Mouse (Mus musculus) liver, embryonic 15.5 days (tissue): ENCODE measurements around the gene C1qtnf6. TPM values are rescaled to one million over a fixed set of nuclear protein-coding genes. Genes with fewer than 3 reads are reported as not detected.

Experiments used
- ATAC-seq: fragments of 200-750 bp; cut with Nextera tagmentation; 2 replicates; pipeline ENCODE4 v1.8.0; 2017; ENCODE audit warnings: moderate number of reproducible peaks, mild to moderate bottlenecking, moderate library complexity; ENCODE audit not compliant: insufficient read depth
- H3K27ac ChIP-seq: fragments of 300-500 bp; sonication (generic); replicated peaks from 2 replicates; pipeline ENCODE4 v1.5.1; 2015; ENCODE audit warnings: mild to moderate bottlenecking, inconsistent platforms
- H3K27me3 ChIP-seq: fragments of 300-500 bp; sonication (generic); 2 replicates; pipeline ENCODE4 v1.6.1; 2015; ENCODE audit warnings: mild to moderate bottlenecking, inconsistent platforms
- H3K36me3 ChIP-seq: fragments of 300-500 bp; sonication (generic); replicated peaks from 2 replicates; pipeline ENCODE4 v1.6.1; 2015; ENCODE audit warnings: moderate library complexity, mild to moderate bottlenecking, inconsistent platforms
- H3K4me1 ChIP-seq: fragments of 300-500 bp; sonication (generic); replicated peaks from 2 replicates; pipeline ENCODE4 v1.6.1; 2015; ENCODE audit warnings: inconsistent platforms
- H3K4me2 ChIP-seq: fragments of 300-500 bp; sonication (generic); 2 replicates; pipeline ENCODE4 v1.6.1; 2015; ENCODE audit warnings: moderate library complexity, mild to moderate bottlenecking, inconsistent platforms
- H3K4me3 ChIP-seq: fragments of 300-500 bp; sonication (generic); replicated peaks from 2 replicates; pipeline ENCODE4 v1.5.1; 2015; ENCODE audit warnings: mild to moderate bottlenecking, inconsistent platforms
- H3K9ac ChIP-seq: fragments of 300-500 bp; sonication (generic); 2 replicates; pipeline ENCODE4 v1.6.1; 2015; ENCODE audit warnings: moderate library complexity, mild to moderate bottlenecking, inconsistent platforms
- H3K9me3 ChIP-seq: fragments of 300-500 bp; sonication (generic); replicated peaks from 2 replicates; pipeline ENCODE4 v1.6.1; 2016; ENCODE audit warnings: inconsistent platforms
- WGBS: fragments of 180-500 bp; shearing (Covaris S2); methylation state at CpG from one replicate; pipeline ENCODE4 v1.1.7; 2015; ENCODE audit warnings: mixed read lengths; ENCODE audit not compliant: insufficient replicate concordance; 5-methylcytosine and 5-hydroxymethylcytosine counted together
- polyA plus RNA-seq: library from polyadenylated mRNA; unstranded; fragments of >200 nt; fragmentation: Nextera tagmentation; extraction: Ambion mirVana; gene quantifications from 2 replicates; pipeline ENCODE4 v1.2.1, GENCODE M21; 2015

C1qtnf6 gene
- polyA plus RNA-seq, 1 experiment from 2014 or later: 3.8 TPM

DNA sequence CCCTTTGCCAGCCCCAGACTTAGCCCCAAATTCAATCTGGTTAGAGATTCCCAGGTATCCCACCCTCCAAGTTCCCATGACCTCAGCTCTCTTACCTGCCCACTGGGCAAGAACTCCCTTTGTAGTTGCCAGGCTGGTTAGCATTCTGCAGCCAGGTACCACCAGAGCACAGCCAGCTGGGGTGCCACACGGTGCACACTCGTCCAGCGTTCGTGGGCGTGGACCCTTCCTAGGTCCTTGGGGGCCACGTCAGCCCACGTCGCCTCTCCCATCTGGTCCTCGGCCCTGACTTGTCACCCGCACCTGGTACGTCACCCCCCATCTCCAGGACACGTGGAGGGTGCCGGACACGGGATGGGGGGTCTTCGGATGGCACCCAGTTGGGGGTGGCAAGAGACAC, 12.8 kb upstream of the C1qtnf6 start:
- Histone ChIP-seq H3K9me3 (no peaks in the 10 kb centered on the region), H3K27me3 (peaks cover 30% of the 10 kb centered on the region), H3K4me2 (no peak overlapping the region), H3K36me3 (no peaks in the 10 kb centered on the region), H3K27ac (no peak overlapping the region), H3K9ac (no peak overlapping the region), H3K4me3 (no peak overlapping the region), H3K4me1 (peaks cover 12% of the 10 kb centered on the region; the same call in 1 of the 2 replicates)
- ATAC-seq: no peak
- 64% methylated on average over 15 of the region's 15 CpGs for WGBS

DNA sequence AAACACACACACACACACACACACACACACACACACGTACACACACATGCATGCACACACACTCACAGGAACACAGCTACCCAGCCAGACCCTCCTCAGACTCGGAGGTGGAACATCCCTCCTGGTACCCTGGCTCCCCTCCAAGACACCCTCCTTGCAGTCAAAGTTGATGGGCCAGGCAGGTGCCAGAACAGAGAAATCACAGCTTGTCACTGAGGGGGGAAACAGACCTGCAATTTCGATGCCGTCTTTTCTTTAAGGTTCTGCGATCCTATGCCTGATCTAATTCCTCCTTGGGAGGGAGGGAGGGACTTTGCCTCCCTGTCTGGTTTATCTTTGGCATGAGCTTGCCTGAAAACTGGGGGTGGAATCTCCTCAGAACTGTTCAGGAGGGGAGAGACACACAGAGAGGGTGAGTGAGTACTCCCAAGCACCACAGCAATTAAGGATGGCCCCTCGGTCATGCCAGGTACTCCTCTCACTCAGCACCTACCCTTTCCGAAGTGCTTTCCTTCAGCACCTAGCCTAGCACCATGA, 11.6 kb upstream of the C1qtnf6 start:
- no peaks in the 10 kb centered on the region for H3K9me3 ChIP-seq
- WGBS: 51% methylated on average over 7 of the region's 7 CpGs
- H3K9ac ChIP-seq: no peak overlapping the region
- no peaks in the 10 kb centered on the region for H3K36me3 ChIP-seq
- no peak for ATAC-seq
- peaks cover 33% of the 10 kb centered on the region for H3K27me3 ChIP-seq
- no peak overlapping the region for H3K4me2 ChIP-seq
- peaks cover 3% of the 10 kb centered on the region; the same call in 1 of the 2 replicates for H3K4me1 ChIP-seq
- no peak overlapping the region for H3K27ac ChIP-seq
- no peak overlapping the region for H3K4me3 ChIP-seq

DNA sequence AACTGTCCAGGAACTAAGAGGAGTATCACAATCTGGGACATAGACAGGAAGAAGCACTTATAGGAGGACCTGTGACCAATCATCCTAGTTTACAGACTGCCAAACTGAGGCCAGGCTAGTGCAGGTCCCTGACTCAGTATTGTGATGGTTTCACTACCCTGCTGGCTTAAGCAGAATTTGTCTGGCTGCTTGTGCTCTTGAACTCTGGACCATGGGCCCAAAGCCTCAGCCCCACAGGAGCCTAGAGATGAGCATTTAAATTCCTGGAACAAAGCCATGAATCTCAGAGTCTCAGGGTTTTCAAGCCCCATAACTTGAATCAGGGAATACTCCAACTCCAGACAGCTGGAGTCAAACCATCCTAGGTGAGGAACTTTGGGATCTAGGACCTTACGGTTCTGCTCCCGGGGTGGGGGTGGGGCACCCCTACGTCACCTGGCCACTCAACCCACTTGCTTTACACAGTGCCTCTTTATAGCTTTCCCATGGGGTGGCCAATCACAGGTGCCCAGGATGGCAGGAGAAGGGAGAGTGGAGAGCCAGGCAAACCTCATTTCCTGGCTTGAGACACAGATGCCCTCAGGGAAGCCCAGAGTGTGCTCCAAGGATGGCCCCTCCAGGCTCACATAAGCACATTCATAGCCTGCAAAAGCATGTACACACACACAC, 11.0 kb upstream of the C1qtnf6 start:
- Histone ChIP-seq H3K4me2 (no peak overlapping the region), H3K4me1 (no peaks in the 10 kb centered on the region; the same call in 1 of the 2 replicates), H3K27me3 (peaks cover 33% of the 10 kb centered on the region), H3K36me3 (no peaks in the 10 kb centered on the region), H3K9ac (no peak overlapping the region), H3K27ac (no peak overlapping the region), H3K4me3 (no peak overlapping the region), H3K9me3 (no peaks in the 10 kb centered on the region)
- 76% methylated on average over 3 of the region's 3 CpGs for WGBS
- ATAC-seq: no peak

DNA sequence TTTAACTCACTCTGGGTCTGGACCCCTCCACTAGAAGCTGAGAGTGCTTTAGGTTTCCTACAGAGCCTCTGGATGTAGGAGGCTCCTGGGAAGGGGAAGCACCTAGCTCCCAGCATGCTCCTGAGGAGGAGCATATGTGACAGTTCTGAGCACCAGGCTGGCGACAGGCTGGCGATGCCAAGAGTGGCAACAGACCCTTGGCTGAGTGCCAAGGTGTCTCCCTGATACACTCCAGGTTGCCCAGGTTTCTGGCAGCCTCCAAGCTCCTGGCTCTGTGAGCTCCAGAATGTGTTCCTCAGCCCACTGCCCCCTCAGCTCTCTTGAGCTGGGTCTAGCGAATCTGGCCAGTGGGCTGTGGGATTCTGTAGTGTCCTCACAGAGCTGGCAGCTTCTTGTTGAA, 10.4 kb upstream of the C1qtnf6 start:
- Histone ChIP-seq H3K4me2 (no peak overlapping the region), H3K36me3 (no peaks in the 10 kb centered on the region), H3K9me3 (no peaks in the 10 kb centered on the region), H3K27me3 (peaks cover 33% of the 10 kb centered on the region), H3K4me1 (no peaks in the 10 kb centered on the region; the same call in 1 of the 2 replicates), H3K27ac (no peak overlapping the region), H3K4me3 (no peak overlapping the region), H3K9ac (no peak overlapping the region)
- ATAC-seq: no peak
- 57% methylated on average over 3 of the region's 3 CpGs for WGBS

DNA sequence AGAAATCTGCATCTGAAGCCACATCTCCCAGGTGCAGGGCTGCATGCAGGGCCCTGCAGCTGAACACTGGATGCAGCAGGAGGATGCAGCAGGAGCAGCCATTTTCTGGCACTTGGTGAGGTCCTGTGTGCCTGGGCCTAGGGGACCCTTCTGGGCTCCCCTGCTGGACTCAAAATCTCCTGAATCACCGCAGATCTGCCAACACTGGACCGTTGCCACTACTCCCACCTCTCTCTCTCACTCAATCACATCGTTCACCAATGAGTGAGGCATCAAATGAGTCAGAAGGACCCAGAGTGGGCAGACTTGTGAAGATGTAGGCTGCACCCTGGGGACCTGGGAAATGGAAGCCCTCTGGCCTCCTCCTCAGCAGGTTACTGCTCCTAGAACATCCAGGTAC, 9.8 kb upstream of the C1qtnf6 start:
- Histone ChIP-seq H3K4me2 (no peak overlapping the region), H3K4me1 (no peaks in the 10 kb centered on the region; the same call in 1 of the 2 replicates), H3K9ac (no peak overlapping the region), H3K4me3 (no peak overlapping the region), H3K27me3 (peaks cover 33% of the 10 kb centered on the region), H3K27ac (no peak overlapping the region), H3K36me3 (no peaks in the 10 kb centered on the region), H3K9me3 (no peaks in the 10 kb centered on the region)
- ATAC-seq: no peak
- 47% methylated on average over 3 of the region's 3 CpGs for WGBS

DNA sequence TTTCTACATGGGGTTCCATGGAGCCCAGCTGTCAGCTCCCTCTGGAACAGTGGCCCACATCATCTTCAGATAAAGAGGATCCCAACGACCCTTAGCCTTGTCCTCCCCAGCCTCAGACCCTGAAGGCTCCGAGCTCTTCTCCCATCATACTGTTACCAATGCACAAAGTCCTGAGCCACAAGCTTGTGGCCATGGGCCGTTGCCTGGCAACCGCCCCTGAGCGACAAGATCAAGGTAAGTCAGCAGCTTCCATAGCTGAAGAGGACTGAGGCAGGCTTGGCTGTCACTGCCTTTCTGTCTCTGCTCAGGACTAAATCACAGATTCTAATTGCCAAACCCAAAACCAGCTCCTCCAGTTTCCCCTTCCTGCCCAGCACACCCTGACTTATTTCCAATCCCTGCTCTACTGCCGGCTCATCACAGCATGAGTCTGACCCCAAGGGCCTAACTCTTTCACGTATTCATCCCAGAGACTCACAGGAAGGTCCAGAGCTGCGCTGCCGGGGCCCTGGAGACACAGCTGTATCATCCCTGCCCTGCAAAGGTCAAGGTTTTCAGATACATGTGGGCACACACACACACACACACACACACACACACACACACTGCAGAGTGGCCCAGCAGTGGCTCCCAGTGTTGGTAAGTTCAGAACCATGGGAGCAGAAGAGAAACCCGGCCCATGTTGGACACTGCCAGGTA, 4.7 kb upstream of the C1qtnf6 start:
- Histone ChIP-seq H3K4me3 (no peak overlapping the region), H3K27me3 (peaks cover 12% of the 10 kb centered on the region), H3K27ac (no peak overlapping the region), H3K4me2 (no peak overlapping the region), H3K4me1 (peaks cover 14% of the 10 kb centered on the region), H3K9ac (no peak overlapping the region), H3K9me3 (no peaks in the 10 kb centered on the region), H3K36me3 (no peaks in the 10 kb centered on the region)
- no peak for ATAC-seq
- 55% methylated on average over 10 of the region's 10 CpGs for WGBS

DNA sequence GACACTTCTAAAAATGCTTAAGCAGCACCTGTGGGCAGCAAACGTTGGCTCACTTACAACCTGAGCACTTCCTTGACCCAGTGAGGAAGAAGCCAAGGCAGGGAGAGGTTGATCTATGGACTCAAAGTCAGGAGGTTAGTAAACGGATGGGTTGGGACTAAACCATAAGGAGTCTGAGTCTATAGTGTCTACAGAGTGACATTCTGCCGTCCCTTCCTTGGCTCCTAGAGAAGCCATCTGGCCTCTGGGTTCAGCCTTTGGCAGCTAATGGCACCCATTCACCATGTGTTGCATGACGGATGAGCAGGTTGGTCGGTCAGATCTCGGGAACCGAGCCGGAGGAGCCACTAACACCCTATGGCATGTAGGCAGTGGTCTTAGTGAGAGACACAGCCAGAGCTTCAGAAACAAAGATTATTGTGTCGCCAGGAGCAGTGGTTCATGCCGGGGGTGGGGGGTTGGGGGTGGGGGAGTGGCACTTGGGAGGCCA, 2.2 kb upstream of the C1qtnf6 start:
- ATAC-seq: no peak
- Histone ChIP-seq H3K27me3 (no peaks in the 10 kb centered on the region; the same call in 1 of the 2 replicates), H3K27ac (peak overlapping the region; percentile 76), H3K4me1 (peaks cover 34% of the 10 kb centered on the region), H3K9me3 (no peaks in the 10 kb centered on the region), H3K36me3 (no peaks in the 10 kb centered on the region), H3K4me2 (no peak overlapping the region), H3K4me3 (no peak overlapping the region), H3K9ac (no peak overlapping the region)
- 68% methylated on average over 10 of the region's 10 CpGs for WGBS

DNA sequence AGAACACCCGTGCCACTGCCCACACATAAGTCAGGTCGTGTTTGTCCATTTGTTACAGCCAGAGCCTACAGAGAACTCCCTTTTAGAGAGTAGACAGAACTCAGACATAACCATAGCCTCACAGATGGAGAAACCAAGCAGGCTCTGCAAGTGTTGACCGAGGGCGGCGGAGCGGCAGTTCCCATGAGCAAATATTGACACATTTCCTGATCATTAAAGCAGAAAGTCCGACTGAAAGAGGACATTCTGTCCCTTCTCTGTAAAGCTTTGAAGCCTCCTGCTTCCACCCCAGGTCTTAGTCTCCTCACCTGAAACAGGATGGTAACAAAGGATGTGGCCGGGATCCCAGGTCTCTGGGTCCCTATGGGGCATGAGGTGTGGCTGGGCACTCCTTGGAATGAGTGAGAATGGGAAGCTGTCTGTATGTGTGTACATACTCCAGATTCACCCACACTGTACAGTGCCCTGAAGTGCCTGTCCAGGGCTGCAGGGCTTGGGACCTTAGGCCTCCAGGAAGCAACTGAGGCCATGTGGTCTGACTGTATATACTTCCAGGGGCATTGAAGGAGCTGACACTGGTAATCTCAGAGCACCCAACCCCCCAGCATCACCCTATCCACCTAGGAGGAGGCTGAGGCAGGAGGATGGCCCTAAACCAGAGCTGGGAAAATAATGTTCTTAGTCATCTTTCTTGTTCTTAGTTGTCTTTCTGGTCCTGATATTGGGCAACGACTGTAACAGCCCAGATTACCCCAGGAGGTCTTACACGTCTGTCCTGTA, 1.5 kb upstream of the C1qtnf6 start:
- H3K4me2 ChIP-seq: peak overlapping the region; percentile 56
- no peak overlapping the region for H3K9ac ChIP-seq
- H3K4me1 ChIP-seq: peaks cover 34% of the 10 kb centered on the region
- WGBS: 54% methylated on average over 10 of the region's 10 CpGs
- H3K9me3 ChIP-seq: no peaks in the 10 kb centered on the region
- no peaks in the 10 kb centered on the region for H3K36me3 ChIP-seq
- H3K4me3 ChIP-seq: no peak overlapping the region
- ATAC-seq: peak; percentile 34
- no peaks in the 10 kb centered on the region; the same call in 1 of the 2 replicates for H3K27me3 ChIP-seq
- peak overlapping the region; percentile 76 for H3K27ac ChIP-seq

DNA sequence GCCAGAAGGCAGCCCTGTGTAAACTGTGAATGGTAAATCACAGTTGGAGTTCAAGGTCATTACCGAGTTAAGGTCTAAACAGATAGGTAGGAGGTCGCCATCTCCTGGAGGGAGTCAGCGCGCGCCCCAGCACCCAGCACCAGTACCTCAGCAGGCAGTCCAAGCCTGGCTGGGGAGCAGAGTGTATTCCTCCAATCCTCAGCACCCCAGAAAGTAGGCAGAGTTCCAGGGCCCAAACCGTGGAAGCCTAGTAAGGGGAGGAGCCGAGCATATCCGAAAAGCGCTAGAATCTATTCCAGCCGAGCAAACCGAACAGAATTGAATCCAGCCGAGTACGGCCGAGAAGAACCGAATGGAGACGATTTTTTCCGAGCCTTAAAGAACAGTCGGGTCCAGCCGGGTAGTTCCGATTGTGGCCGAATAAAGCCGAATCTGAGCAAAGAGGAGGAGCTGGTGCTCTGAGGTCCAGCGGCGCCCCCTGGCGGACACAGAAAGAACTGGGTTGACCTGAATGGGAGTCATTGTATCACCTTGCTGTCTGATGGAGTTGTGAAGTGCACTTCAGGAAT, 769 bp upstream of the C1qtnf6 start:
- under 1% methylated on average over 25 of the region's 25 CpGs for WGBS
- peak overlapping the region; percentile 35; the same call in 1 of the 2 replicates for H3K9ac ChIP-seq
- no peaks in the 10 kb centered on the region for H3K9me3 ChIP-seq
- peaks cover 34% of the 10 kb centered on the region for H3K4me1 ChIP-seq
- peak overlapping the region; percentile 32 for H3K4me3 ChIP-seq
- no peaks in the 10 kb centered on the region; the same call in 1 of the 2 replicates for H3K27me3 ChIP-seq
- peak; percentile 70 for ATAC-seq
- H3K27ac ChIP-seq: peak overlapping the region; percentile 76
- H3K4me2 ChIP-seq: peak overlapping the region; percentile 56
- H3K36me3 ChIP-seq: no peaks in the 10 kb centered on the region

DNA sequence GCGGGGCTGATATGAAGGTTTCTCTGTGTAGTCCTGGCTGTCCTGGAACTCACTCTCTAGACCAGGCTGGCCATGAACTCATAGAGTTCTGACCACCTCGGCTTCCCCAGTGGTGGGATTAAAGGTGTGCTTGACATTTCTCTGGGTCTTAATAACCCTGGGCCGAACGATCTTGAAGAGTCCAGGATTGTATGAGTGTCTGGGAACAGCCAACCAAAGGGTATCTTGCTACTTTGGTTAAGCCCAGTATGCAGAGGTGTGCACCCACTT, 170 bp upstream of the C1qtnf6 start:
- 61% methylated on average over 4 of the region's 4 CpGs for WGBS
- peak overlapping the region; percentile 56 for H3K4me2 ChIP-seq
- H3K36me3 ChIP-seq: no peaks in the 10 kb centered on the region
- H3K27me3 ChIP-seq: no peaks in the 10 kb centered on the region; the same call in 1 of the 2 replicates
- H3K9me3 ChIP-seq: no peaks in the 10 kb centered on the region
- ATAC-seq: no peak
- no peak overlapping the region for H3K4me3 ChIP-seq
- peaks cover 34% of the 10 kb centered on the region for H3K4me1 ChIP-seq
- peak overlapping the region; percentile 76 for H3K27ac ChIP-seq
- peak overlapping the region; percentile 35; the same call in 1 of the 2 replicates for H3K9ac ChIP-seq
